Mouse (Mus musculus) midbrain, embryonic 13.5 days (tissue): ENCODE measurements around the gene Morn4. TPM values are rescaled to one million over a fixed set of nuclear protein-coding genes. Genes with fewer than 3 reads are reported as not detected.

Experiments used
- ATAC-seq: fragments of 200-750 bp; cut with Nextera tagmentation; 2 replicates; pipeline ENCODE4 v1.8.0; 2017; ENCODE audit warnings: mild to moderate bottlenecking, moderate TSS enrichment, moderate library complexity
- H3K27ac ChIP-seq: fragments of 300-500 bp; sonication (generic); 2 replicates; pipeline ENCODE4 v1.5.1; 2015; ENCODE audit warnings: inconsistent platforms, mild to moderate bottlenecking, moderate library complexity
- H3K27me3 ChIP-seq: fragments of 300-500 bp; sonication (generic); 2 replicates; pipeline ENCODE4 v1.6.1; 2015; ENCODE audit warnings: mild to moderate bottlenecking, inconsistent platforms
- H3K36me3 ChIP-seq: fragments of 300-500 bp; sonication (generic); 2 replicates; pipeline ENCODE4 v1.6.1; 2015; ENCODE audit warnings: mild to moderate bottlenecking, inconsistent platforms
- H3K4me1 ChIP-seq: fragments of 300-500 bp; sonication (generic); replicated peaks from 2 replicates; pipeline ENCODE4 v1.6.1; 2015; ENCODE audit warnings: inconsistent platforms
- H3K4me2 ChIP-seq: fragments of 300-500 bp; sonication (generic); replicated peaks from 2 replicates; pipeline ENCODE4 v1.6.1; 2015; ENCODE audit warnings: moderate library complexity, mild to moderate bottlenecking, inconsistent platforms
- H3K4me3 ChIP-seq: fragments of 300-500 bp; sonication (generic); replicated peaks from 2 replicates; pipeline ENCODE4 v1.5.1; 2015; ENCODE audit warnings: mild to moderate bottlenecking, inconsistent platforms
- H3K9ac ChIP-seq: fragments of 300-500 bp; sonication (generic); replicated peaks from 2 replicates; pipeline ENCODE4 v1.6.1; 2015; ENCODE audit warnings: mild to moderate bottlenecking, inconsistent platforms
- H3K9me3 ChIP-seq: fragments of 300-500 bp; sonication (generic); 2 replicates; pipeline ENCODE4 v1.6.1; 2016; ENCODE audit warnings: mild to moderate bottlenecking, inconsistent platforms
- whole genome bisulfite sequencing: fragments of 180-500 bp; shearing (Covaris S2); methylation state at CpG from one replicate; pipeline ENCODE4 v1.1.7; 2015; 5-methylcytosine and 5-hydroxymethylcytosine counted together
- polyA plus RNA-seq: library from polyadenylated mRNA; unstranded; fragments of >200 nt; fragmentation: Nextera tagmentation; extraction: Ambion mirVana; gene quantifications from 2 replicates; pipeline ENCODE4 v1.2.1, GENCODE M21; 2015

The Morn4 gene
- 128 TPM in 2 replicates for polyA plus RNA-seq

GRCm38 (mm10) chr19:42086166-42086565 is at the start of gene Morn4:
TSS of gene Morn4 (minus strand) at chr19:42086357.
- H3K27me3 ChIP-seq: no peaks in the 10 kb centered on the region
- H3K9me3 ChIP-seq: no peaks in the 10 kb centered on the region
- peak; percentile 81 for ATAC-seq
- H3K36me3 ChIP-seq: no peaks in the 10 kb centered on the region; the same call in 1 of the 2 replicates
- H3K9ac ChIP-seq: peak within 1 kb of the TSS; percentile 84
- peak within 1 kb of the TSS; percentile 85 for H3K4me2 ChIP-seq
- peak within 1 kb of the TSS; percentile 89 for H3K4me3 ChIP-seq
- peaks cover 23% of the 10 kb centered on the region for H3K4me1 ChIP-seq
- WGBS: under 1% methylated on average over 21 of the region's 21 CpGs
- peak within 1 kb of the TSS; percentile 74 for H3K27ac ChIP-seq

DNA sequence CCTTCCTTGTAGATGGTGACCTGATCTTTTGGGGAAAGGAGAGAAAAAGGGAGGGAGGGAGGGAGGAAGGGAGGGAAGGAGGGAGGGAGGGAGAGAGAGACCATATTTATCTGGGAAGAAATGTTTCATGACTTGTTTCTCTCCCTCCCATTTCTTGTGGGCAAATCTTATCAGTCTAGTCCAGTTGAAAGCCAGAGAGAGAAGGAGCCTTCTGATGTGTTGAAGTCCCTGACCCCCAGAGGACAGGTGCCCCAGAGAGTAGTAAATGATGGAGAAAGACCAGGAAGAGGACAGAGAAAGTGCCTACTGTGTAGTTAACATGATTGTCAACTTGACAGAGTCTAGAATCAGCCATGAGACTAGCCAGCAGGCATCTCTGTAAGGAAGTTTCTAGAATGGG is 48.9 kb upstream of the Morn4 start:
- no peaks in the 10 kb centered on the region for H3K4me1 ChIP-seq
- H3K9me3 ChIP-seq: no peaks in the 10 kb centered on the region
- no peak overlapping the region for H3K4me2 ChIP-seq
- no peaks in the 10 kb centered on the region for H3K36me3 ChIP-seq
- H3K27ac ChIP-seq: no peak overlapping the region
- ATAC-seq: no peak
- no peak overlapping the region for H3K9ac ChIP-seq
- H3K4me3 ChIP-seq: no peak overlapping the region
- H3K27me3 ChIP-seq: no peaks in the 10 kb centered on the region

DNA sequence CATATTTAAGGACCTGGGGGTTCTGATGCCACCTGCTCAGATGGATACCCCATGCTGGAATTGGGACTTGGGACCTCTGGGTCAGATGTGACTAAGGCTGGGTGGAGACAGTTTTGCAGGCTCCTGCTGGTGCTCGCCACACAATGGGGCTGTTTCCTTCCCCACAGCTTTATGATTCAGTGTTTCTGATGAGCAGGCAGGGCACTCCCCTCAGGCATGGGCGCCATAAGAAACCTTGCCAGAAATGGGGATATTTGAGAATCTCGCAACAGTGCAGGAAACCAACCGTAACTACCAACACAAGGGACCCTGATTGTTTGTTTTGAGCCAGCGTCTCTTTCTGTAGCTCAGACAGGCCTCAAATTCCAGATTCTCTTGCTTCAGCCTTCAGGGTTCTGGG is 44.9 kb upstream of the Morn4 start:
- Histone ChIP-seq H3K4me2 (no peak overlapping the region), H3K9me3 (no peaks in the 10 kb centered on the region), H3K9ac (no peak overlapping the region), H3K27me3 (peaks cover 13% of the 10 kb centered on the region), H3K36me3 (no peaks in the 10 kb centered on the region), H3K4me3 (no peak overlapping the region), H3K4me1 (peaks cover 19% of the 10 kb centered on the region), H3K27ac (no peak overlapping the region)
- 75% methylated on average over 5 of the region's 5 CpGs for WGBS
- no peak for ATAC-seq

- no peak overlapping the region for H3K27ac ChIP-seq
- H3K36me3 ChIP-seq: no peaks in the 10 kb centered on the region
- no peaks in the 10 kb centered on the region for H3K9me3 ChIP-seq
- no peak overlapping the region for H3K4me2 ChIP-seq
- WGBS: 70% methylated on average over 3 of the region's 3 CpGs
- no peak overlapping the region for H3K4me3 ChIP-seq
- no peak for ATAC-seq
- no peak overlapping the region for H3K9ac ChIP-seq
- peaks cover 13% of the 10 kb centered on the region for H3K27me3 ChIP-seq
- H3K4me1 ChIP-seq: peaks cover 19% of the 10 kb centered on the region
Measured at GRCm38 (mm10) chr19:42130294-42130606, 44.1 kb upstream of the Morn4 start.

DNA sequence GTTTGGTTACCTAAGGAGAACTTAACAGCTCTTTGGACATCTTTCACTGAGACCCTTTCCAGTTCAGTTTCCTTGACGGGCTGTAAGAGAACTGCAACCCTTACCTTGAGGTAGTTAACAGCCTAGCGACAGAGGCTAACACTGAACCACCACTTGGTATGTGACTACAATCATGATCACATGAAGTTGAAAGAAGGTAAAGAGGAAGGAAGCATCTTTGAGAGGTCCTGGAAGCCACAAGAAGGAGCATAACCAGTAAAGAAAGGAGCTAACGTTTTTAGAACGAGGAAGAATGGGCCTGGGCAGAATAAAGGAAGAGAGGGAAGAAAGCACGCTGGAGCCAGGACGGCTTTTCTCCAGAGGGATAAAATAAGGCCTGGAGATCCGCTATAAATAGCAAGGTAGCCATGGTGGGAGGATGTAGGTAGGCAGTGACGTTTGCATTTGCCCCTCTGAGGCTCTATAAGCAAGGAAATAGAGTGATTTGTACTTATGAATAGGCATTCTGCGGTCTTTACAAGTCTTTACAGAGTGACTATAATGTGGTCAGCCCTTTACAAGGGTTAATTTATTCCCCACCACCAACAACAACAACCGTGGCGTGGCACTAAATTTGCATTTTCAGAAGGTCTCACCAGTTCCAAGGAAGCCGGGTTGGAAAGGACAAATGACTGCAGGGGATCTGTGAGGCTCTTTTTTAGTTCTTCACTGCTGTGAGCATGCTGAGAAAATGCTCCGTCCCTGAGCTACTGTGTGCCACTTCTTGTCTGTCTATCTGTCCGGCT is 43.5 kb upstream of the Morn4 start:
- Histone ChIP-seq H3K36me3 (peaks cover 5% of the 10 kb centered on the region), H3K27ac (peak overlapping the region; percentile 19; the same call in 1 of the 2 replicates), H3K4me2 (peak overlapping the region; percentile 93), H3K9me3 (no peaks in the 10 kb centered on the region), H3K27me3 (peaks cover 13% of the 10 kb centered on the region), H3K4me1 (peaks cover 19% of the 10 kb centered on the region), H3K9ac (peak overlapping the region; percentile 73), H3K4me3 (peak overlapping the region; percentile 60)
- no peak for ATAC-seq
- 19% methylated on average over 14 of the region's 14 CpGs for WGBS

DNA sequence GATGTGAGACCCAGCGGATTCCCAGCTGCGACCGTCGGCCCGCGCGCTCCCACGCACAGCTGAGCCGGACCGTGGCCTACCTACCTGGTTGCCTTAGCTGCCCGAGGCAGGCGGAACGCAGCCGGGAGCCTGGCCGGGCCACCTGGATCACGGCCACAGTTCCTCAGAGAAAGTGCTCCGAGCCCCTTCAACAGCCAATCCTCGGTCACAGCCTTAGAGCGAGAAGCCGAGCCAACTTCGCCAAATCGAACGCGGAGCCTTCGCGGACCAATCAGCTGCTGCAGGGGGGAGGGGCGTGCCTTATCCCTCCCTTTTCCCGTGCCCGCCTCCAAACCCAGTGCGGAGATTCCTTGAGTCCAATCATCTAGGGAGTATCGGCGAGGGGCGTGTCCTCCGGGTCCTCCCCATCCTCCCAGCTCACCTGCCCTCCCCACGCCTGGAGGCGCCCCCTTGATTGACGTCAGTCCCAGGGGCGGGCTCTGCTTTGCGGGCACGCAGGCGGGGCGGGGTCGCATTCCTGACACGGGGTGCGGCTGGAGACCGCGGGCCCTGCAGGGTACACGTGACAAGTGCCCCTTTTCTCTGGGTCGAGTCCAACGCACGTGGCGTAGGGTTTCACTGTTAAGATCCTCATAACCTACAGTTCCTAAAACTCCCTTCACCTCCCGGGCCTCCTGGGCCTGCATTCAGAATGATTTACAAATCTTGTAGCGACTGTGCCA is 42.8 kb upstream of the Morn4 start, which contains the start of gene Avpi1:
Gene Avpi1, minus strand, starts transcription at position 273 of the 722 bp plus-strand sequence.
- Histone ChIP-seq H3K4me2 (peak within 1 kb of the TSS; percentile 93), H3K27me3 (peaks cover 13% of the 10 kb centered on the region), H3K4me1 (peaks cover 19% of the 10 kb centered on the region), H3K27ac (peak within 1 kb of the TSS; percentile 19; the same call in 1 of the 2 replicates), H3K9ac (peak within 1 kb of the TSS; percentile 73), H3K9me3 (no peaks in the 10 kb centered on the region), H3K36me3 (peaks cover 11% of the 10 kb centered on the region), H3K4me3 (peak within 1 kb of the TSS; percentile 60)
- peak; percentile 96 for ATAC-seq
- under 1% methylated on average over 52 of the region's 54 CpGs for WGBS

DNA sequence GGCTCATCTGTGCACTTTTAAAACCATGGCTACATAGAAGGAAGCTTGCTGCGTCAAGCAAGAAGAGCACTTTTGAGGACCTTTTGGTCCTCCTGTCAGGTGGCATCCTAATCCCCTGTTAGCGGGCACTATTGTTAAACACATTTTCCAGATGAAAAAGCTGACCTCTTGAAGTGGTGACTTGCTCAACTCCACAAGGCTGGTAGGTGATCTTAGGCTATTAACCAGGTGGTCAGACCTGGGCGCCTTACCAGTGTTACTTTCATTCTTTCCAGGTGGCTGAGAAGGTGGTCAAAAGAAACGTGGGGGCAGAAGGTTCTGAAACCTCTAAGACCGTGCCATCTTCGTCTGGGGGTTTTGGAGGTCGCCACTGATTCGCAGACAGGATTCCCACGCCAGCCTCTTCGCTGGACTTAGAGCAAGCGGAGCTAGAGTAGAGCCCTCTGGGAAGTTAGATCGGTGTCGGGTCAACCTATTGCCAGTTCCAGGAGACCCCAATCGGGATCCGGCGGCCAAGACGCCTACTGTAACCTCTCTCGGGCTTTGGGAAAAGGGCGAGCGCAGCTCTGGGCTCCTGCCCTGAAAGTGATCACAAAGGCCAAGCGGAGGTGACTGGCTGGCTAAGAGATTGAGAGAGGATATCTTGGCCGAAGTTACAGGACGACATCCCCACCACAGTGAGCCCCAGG is 42.0 kb upstream of the Morn4 start:
- Histone ChIP-seq H3K9me3 (no peaks in the 10 kb centered on the region), H3K9ac (peak overlapping the region; percentile 73), H3K27me3 (peaks cover 13% of the 10 kb centered on the region), H3K4me1 (peaks cover 19% of the 10 kb centered on the region), H3K36me3 (peaks cover 17% of the 10 kb centered on the region), H3K4me2 (peak overlapping the region; percentile 93), H3K4me3 (peak overlapping the region; percentile 60), H3K27ac (no peak overlapping the region)
- ATAC-seq: peak; percentile 1; the same call in 1 of the 2 replicates
- WGBS: 5% methylated on average over 23 of the region's 23 CpGs

GRCm38 (mm10) chr19:42127024-42127423 is 40.9 kb upstream of the Morn4 start:
- H3K4me3 ChIP-seq: no peak overlapping the region
- peaks cover 13% of the 10 kb centered on the region for H3K27me3 ChIP-seq
- H3K4me1 ChIP-seq: peaks cover 19% of the 10 kb centered on the region
- H3K4me2 ChIP-seq: no peak overlapping the region
- no peak overlapping the region for H3K27ac ChIP-seq
- no peak for ATAC-seq
- 93% methylated on average over 5 of the region's 5 CpGs for WGBS
- H3K36me3 ChIP-seq: peaks cover 27% of the 10 kb centered on the region
- H3K9me3 ChIP-seq: no peaks in the 10 kb centered on the region
- H3K9ac ChIP-seq: no peak overlapping the region

- Histone ChIP-seq H3K27ac (no peak overlapping the region), H3K9me3 (no peaks in the 10 kb centered on the region), H3K4me3 (no peak overlapping the region), H3K4me1 (peaks cover 19% of the 10 kb centered on the region), H3K9ac (no peak overlapping the region), H3K27me3 (peaks cover 13% of the 10 kb centered on the region), H3K4me2 (no peak overlapping the region), H3K36me3 (peaks cover 35% of the 10 kb centered on the region)
- 91% methylated on average over 6 of the region's 6 CpGs for WGBS
- ATAC-seq: no peak
Measured at GRCm38 (mm10) chr19:42126219-42126605, 40.1 kb upstream of the Morn4 start.

- Histone ChIP-seq H3K27me3 (peaks cover 13% of the 10 kb centered on the region), H3K9me3 (no peaks in the 10 kb centered on the region), H3K36me3 (peaks cover 41% of the 10 kb centered on the region), H3K4me3 (no peak overlapping the region), H3K9ac (no peak overlapping the region), H3K4me2 (no peak overlapping the region), H3K4me1 (peaks cover 19% of the 10 kb centered on the region), H3K27ac (no peak overlapping the region)
- 83% methylated on average over 11 of the region's 11 CpGs for WGBS
- ATAC-seq: no peak
Measured at GRCm38 (mm10) chr19:42125501-42126218, 39.5 kb upstream of the Morn4 start.

DNA sequence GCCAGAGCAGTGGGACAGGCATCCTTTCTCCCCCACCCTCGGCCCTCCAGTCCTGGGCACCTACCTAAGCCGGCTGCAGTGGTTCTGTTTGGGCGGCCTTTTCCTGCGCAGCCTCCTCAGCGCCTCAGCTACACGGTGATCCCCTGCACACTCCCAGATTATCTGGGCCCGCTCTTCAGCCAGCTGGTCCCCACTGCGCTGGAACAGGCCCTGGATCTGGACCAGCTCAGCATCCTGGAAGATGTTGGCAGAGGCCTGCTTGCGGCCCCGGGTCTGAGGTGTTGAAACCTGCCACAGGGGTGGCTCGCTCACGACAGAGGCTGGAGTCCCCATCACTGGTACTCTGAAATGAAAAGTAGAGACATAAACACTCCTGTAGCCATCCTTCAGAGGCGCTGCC is 38.5 kb upstream of the Morn4 start:
- no peak overlapping the region for H3K4me3 ChIP-seq
- no peaks in the 10 kb centered on the region for H3K9me3 ChIP-seq
- H3K27ac ChIP-seq: no peak overlapping the region
- ATAC-seq: no peak
- 88% methylated on average over 13 of the region's 13 CpGs for whole genome bisulfite sequencing
- peaks cover 13% of the 10 kb centered on the region for H3K27me3 ChIP-seq
- H3K9ac ChIP-seq: no peak overlapping the region
- peaks cover 16% of the 10 kb centered on the region for H3K4me1 ChIP-seq
- H3K4me2 ChIP-seq: no peak overlapping the region
- H3K36me3 ChIP-seq: peaks cover 50% of the 10 kb centered on the region
